Mouse (Mus musculus) heart, adult 9 months (tissue): ENCODE measurements around the gene Vbp1.

Source experiments
- DNase-seq, 2 experiments: peaks; one replicate each; pipeline ENCODE4 v3.0.0; 2022; ENCODE audit warnings: low spot score in 2 of 2

The Vbp1 gene

GRCm38 (mm10) chrX:75514179-75514972 lies at the start of gene Vbp1:
Vbp1 (plus strand) TSS chrX:75514299.
- peak; percentile 89 to 90 for DNase-seq

GRCm38 (mm10) chrX:75475182-75475644 lies 38.9 kb upstream of the Vbp1 start:
- peak; percentile 8 to 36 for DNase-seq

GRCm38 (mm10) chrX:75489886-75490285 lies 24.2 kb upstream of the Vbp1 start:
- no peak for DNase-seq

- no peak for DNase-seq
Measured at GRCm38 (mm10) chrX:75513787-75514178, 316 bp upstream of the Vbp1 start.

GRCm38 (mm10) chrX:75577582-75578324 lies 63.7 kb downstream of the Vbp1 start, which contains the start of gene Rab39b:
Rab39b (minus strand) TSS chrX:75578231.
- no peak for DNase-seq

GRCm38 (mm10) chrX:75578539-75578938 lies 64.4 kb downstream of the Vbp1 start:
- no peak for DNase-seq
